Mouse (Mus musculus) bone marrow, adult 2 months (tissue): ENCODE data around the gene Bag3.

Source experiments
- CTCF ChIP-seq: fragments of 200-500 bp; IDR thresholded peaks from 2 replicates; pipeline ENCODE4 v1.5.1; 2011; ENCODE audit warnings: low read length, control low read depth; ENCODE audit not compliant: control insufficient read depth, insufficient read depth
- POLR2A ChIP-seq: fragments of 200-500 bp; IDR thresholded peaks from 2 replicates; pipeline ENCODE4 v1.6.1; 2011; ENCODE audit warnings: low read depth, mild to moderate bottlenecking, control low read depth, low read length, borderline replicate concordance; ENCODE audit not compliant: control insufficient read depth

- TF ChIP-seq CTCF (no peak), POLR2A (no peak)
Observed at GRCm38 (mm10) chr7:128524641-128525040, 1.2 kb downstream of the Bag3 start.
